Mouse (Mus musculus) hindbrain, embryonic 12.5 days (tissue): ENCODE data around the gene Aspscr1. TPM values are rescaled to one million over a fixed set of nuclear protein-coding genes. Genes with fewer than 3 reads are reported as not detected.
A peak's percentile ranks its signal among the peaks of the same experiment; 100 is the strongest.

Experiments used
- ATAC-seq: fragments of 200-750 bp; cut with Nextera tagmentation; 2 replicates; pipeline ENCODE4 v1.8.0; 2017; ENCODE audit warnings: moderate TSS enrichment; ENCODE audit not compliant: low FRiP score
- H3K27ac ChIP-seq: fragments of 300-500 bp; sonication (generic); 2 replicates; pipeline ENCODE4 v1.5.1; 2016; ENCODE audit warnings: mild to moderate bottlenecking
- H3K27me3 ChIP-seq: fragments of 300-500 bp; sonication (generic); 2 replicates; pipeline ENCODE4 v1.6.1; 2016; ENCODE audit warnings: mild to moderate bottlenecking
- H3K36me3 ChIP-seq: fragments of 300-500 bp; sonication (generic); 2 replicates; pipeline ENCODE4 v1.6.1; 2016; ENCODE audit warnings: mild to moderate bottlenecking
- H3K4me1 ChIP-seq: fragments of 300-500 bp; sonication (generic); 2 replicates; pipeline ENCODE4 v1.6.1; 2016
- H3K4me2 ChIP-seq: fragments of 300-500 bp; sonication (generic); replicated peaks from 2 replicates; pipeline ENCODE4 v1.6.1; 2016; ENCODE audit warnings: mild to moderate bottlenecking
- H3K4me3 ChIP-seq: fragments of 300-500 bp; sonication (generic); 2 replicates; pipeline ENCODE4 v1.5.1; 2016; ENCODE audit warnings: mild to moderate bottlenecking
- H3K9ac ChIP-seq: fragments of 300-500 bp; sonication (generic); 2 replicates; pipeline ENCODE4 v1.6.1; 2016; ENCODE audit warnings: mild to moderate bottlenecking, moderate library complexity
- H3K9me3 ChIP-seq: fragments of 300-500 bp; sonication (generic); replicated peaks from 2 replicates; pipeline ENCODE4 v1.6.1; 2016; ENCODE audit warnings: mild to moderate bottlenecking
- WGBS: fragments of 180-500 bp; shearing (Covaris S2); methylation state at CpG from one replicate; pipeline ENCODE4 v1.1.7; 2016; 5-methylcytosine and 5-hydroxymethylcytosine counted together
- polyA plus RNA-seq: library from polyadenylated mRNA; unstranded; fragments of >200 nt; fragmentation: Nextera tagmentation; extraction: Ambion mirVana; gene quantifications from 2 replicates; pipeline ENCODE4 v1.2.1, GENCODE M21; 2016

Gene Aspscr1
- polyA plus RNA-seq, 1 experiment from 2014 or later = 151 TPM

DNA sequence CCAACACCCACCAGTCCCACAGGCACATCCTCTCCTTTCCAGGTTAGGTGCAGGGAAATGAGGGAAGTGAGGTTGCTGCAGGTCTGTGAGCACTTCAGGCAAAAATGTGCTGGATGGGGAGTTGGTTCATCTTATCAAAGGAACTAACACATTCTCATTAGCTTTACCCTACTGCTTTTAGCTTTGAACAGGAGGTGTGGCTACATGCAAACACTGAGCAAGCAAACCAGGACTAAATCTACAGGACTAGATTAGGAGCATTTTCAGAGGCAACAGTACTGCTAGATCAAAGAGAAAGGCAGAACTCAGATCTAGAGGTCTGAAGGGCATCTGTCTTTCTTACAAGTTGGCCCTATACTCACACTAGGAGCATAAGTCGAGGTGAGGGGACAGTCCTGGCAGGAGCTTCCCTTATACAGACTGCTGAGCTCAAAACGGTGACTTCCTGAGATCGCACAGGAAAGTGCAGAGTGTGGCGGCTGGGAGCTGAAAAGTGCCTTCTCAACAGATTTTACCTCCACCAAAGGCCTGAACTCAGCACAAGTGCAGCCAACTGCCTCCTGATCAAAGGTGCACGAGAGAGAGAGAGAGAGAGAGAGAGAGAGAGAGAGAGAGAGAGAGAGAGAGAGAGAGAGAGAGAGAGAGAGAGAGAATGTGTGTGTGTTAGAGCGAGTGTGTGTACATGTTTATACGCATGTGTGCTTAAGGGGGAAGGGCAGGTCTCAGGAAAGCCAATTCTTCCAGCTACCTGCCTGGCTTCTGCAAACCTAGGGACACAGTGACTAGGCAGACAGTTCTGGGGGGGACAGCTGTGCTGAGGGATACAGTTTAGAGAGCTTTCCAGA is 41.7 kb upstream of the Aspscr1 start:
- Histone ChIP-seq H3K27me3 (no peaks in the 10 kb centered on the region), H3K36me3 (peaks cover 27% of the 10 kb centered on the region), H3K4me3 (peak overlapping the region; percentile 95; the same call in 1 of the 2 replicates), H3K4me2 (peak overlapping the region; percentile 82; the same call in 1 of the 2 replicates), H3K9ac (peak overlapping the region; percentile 33), H3K4me1 (peaks cover 36% of the 10 kb centered on the region), H3K27ac (no peak overlapping the region), H3K9me3 (no peaks in the 10 kb centered on the region)
- no peak for ATAC-seq
- WGBS = 41% methylated on average over 7 of the region's 7 CpGs

DNA sequence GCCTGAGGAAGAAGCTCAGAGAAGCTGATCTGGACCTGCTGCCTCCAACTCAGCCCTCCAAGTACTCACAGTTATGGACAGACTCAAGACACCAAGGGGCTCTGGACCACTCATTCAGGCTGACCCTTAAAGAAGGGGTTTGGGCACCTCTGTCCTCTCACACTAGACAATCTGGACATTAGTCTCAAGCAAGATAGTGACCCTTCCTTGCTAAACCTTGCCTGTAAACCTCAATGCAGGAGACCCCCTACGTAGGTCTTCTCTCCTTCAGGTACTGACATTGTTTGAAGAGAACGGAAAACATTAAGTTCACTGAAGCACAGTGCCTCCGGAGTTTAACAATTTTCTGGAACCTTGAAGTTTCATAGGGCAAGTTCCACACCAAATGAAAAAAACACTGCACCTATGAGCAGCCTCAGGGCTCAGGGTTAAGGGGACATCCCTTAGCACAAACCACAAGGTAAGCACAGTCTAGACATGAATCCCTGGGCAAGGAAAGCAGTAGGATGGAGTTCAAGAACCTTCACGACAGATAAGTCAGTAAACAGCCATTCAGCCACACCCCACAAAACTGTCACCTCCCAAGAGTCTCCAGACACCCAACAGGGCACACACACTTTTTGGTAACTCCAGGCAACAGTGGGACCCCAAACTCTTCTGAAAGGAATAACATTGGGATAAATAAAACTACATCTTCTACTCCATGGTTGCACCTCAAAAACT is 40.9 kb upstream of the Aspscr1 start:
- no peak for ATAC-seq
- H3K9me3 ChIP-seq = no peaks in the 10 kb centered on the region
- peak overlapping the region; percentile 82 for H3K4me2 ChIP-seq
- no peaks in the 10 kb centered on the region for H3K27me3 ChIP-seq
- WGBS = 67% methylated on average over 4 of the region's 4 CpGs
- peak overlapping the region; percentile 95 for H3K4me3 ChIP-seq
- peak overlapping the region; percentile 89; the same call in 1 of the 2 replicates for H3K27ac ChIP-seq
- H3K36me3 ChIP-seq = peaks cover 22% of the 10 kb centered on the region
- peak overlapping the region; percentile 95 for H3K9ac ChIP-seq
- peaks cover 36% of the 10 kb centered on the region for H3K4me1 ChIP-seq

DNA sequence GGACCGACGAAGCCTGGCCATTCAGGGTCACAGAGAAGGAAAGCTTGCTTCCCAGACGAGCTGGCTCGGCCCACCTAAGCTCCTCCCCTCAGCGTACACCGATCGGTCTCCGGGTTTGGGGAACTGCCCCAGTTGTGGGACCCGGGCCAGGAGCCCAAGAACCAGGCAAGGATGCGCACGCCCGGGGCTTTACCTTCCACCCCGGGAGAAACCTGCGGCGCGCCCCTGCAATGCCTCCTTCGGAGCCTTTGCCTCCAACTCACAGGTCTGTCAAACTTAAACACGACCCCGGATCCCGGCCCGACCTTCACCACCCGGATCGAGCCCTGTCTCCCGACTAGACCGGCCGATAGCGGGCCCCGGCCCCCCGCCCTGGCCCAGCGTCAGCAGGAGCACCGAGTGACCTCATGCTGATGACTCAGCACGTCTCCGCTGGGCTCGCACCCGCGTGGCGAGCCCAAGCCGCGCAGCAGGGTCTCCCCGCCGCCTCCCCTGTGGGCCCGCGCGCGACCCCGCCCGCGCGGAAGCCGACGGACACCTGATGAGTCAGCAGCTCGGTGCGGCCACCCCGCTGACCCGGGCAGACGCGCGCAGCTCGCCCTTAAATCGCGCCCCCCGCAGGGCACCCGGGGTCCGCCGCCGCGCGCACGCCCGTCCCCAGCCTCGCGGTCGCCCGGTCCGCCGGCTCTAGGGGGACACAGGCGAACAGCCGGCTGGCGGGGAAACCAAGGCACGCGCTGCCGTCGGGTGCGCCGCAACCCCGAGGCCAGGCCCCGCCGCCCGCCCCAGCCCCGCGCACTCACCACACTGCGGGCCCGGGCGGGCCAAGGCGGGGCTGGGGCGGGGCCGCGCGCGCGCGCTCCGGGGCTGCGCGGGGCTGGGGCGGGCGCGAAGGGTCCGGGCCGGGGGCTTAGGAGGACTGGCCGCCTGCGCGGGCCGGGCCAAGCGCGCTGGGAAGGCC is 39.9 kb upstream of the Aspscr1 start:
- H3K9me3 ChIP-seq = no peaks in the 10 kb centered on the region
- under 1% methylated on average over 93 of the region's 116 CpGs for WGBS
- H3K36me3 ChIP-seq = peaks cover 13% of the 10 kb centered on the region
- peak overlapping the region; percentile 82 for H3K4me2 ChIP-seq
- H3K27me3 ChIP-seq = no peaks in the 10 kb centered on the region
- ATAC-seq = peak; percentile 89
- peak overlapping the region; percentile 89 for H3K27ac ChIP-seq
- peak overlapping the region; percentile 95 for H3K4me3 ChIP-seq
- peaks cover 36% of the 10 kb centered on the region for H3K4me1 ChIP-seq
- peak overlapping the region; percentile 95 for H3K9ac ChIP-seq

- H3K4me2 ChIP-seq = peak within 1 kb of the TSS; percentile 82
- no peaks in the 10 kb centered on the region for H3K9me3 ChIP-seq
- H3K4me3 ChIP-seq = peak within 1 kb of the TSS; percentile 95
- peak within 1 kb of the TSS; percentile 89 for H3K27ac ChIP-seq
- no peaks in the 10 kb centered on the region for H3K27me3 ChIP-seq
- peaks cover 36% of the 10 kb centered on the region for H3K4me1 ChIP-seq
- H3K9ac ChIP-seq = peak within 1 kb of the TSS; percentile 95
- ATAC-seq = peak; percentile 92
- H3K36me3 ChIP-seq = peaks cover 11% of the 10 kb centered on the region
- WGBS = 11% methylated on average over 58 of the region's 58 CpGs
Measured at GRCm38 (mm10) chr11:120633520-120634343, 39.0 kb upstream of the Aspscr1 start, which contains the start of gene Mafg. Mafg (minus strand) TSS chr11:120633600.

- 84% methylated on average over 5 of the region's 5 CpGs for WGBS
- H3K9me3 ChIP-seq = no peaks in the 10 kb centered on the region
- no peak for ATAC-seq
- H3K4me3 ChIP-seq = no peak overlapping the region
- peaks cover 29% of the 10 kb centered on the region for H3K4me1 ChIP-seq
- no peaks in the 10 kb centered on the region for H3K27me3 ChIP-seq
- H3K36me3 ChIP-seq = peaks cover under 1% of the 10 kb centered on the region; the same call in 1 of the 2 replicates
- H3K27ac ChIP-seq = no peak overlapping the region
- H3K4me2 ChIP-seq = no peak overlapping the region
- H3K9ac ChIP-seq = no peak overlapping the region
Measured at GRCm38 (mm10) chr11:120634810-120635209, 38.0 kb upstream of the Aspscr1 start.

DNA sequence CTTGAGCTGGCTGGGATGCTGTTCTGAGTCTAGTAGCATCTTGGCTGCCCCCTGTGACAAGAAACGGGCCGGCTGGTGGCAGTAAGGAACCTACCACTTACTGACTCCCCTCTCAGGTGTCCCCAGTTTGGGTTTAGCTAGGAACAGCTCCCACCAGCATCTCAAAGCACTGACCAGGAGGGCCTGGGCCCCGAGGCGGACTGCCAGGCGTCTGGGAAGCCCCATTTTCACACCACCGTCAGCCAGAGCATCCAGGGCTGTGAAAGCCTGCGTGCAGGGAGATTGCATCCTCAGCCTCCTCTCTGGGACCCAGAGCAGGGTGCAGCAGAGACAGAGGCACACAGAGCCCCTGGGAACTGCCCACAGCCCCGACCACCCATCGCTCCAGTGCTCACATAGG is 31.5 kb upstream of the Aspscr1 start:
- WGBS = 69% methylated on average over 9 of the region's 9 CpGs
- H3K4me1 ChIP-seq = peaks cover 15% of the 10 kb centered on the region
- ATAC-seq = no peak
- H3K4me3 ChIP-seq = no peak overlapping the region
- peaks cover 11% of the 10 kb centered on the region; the same call in 1 of the 2 replicates for H3K27me3 ChIP-seq
- H3K9ac ChIP-seq = no peak overlapping the region
- H3K36me3 ChIP-seq = no peaks in the 10 kb centered on the region
- no peak overlapping the region for H3K27ac ChIP-seq
- no peaks in the 10 kb centered on the region for H3K9me3 ChIP-seq
- no peak overlapping the region for H3K4me2 ChIP-seq

- Histone ChIP-seq H3K9ac (0 out of 2 replicates have a peak overlapping the region, but pooled peaks have one; percentile 18), H3K4me3 (no peak overlapping the region), H3K9me3 (no peaks in the 10 kb centered on the region), H3K4me1 (peaks cover 15% of the 10 kb centered on the region), H3K27ac (no peak overlapping the region), H3K4me2 (no peak overlapping the region), H3K27me3 (peaks cover 12% of the 10 kb centered on the region; the same call in 1 of the 2 replicates), H3K36me3 (no peaks in the 10 kb centered on the region)
- ATAC-seq = no peak
- 82% methylated on average over 8 of the region's 8 CpGs for WGBS
Measured at GRCm38 (mm10) chr11:120641869-120642268, 30.9 kb upstream of the Aspscr1 start.

- H3K27me3 ChIP-seq = peaks cover 23% of the 10 kb centered on the region
- peak; percentile 61 for ATAC-seq
- H3K4me1 ChIP-seq = peaks cover 20% of the 10 kb centered on the region
- no peaks in the 10 kb centered on the region for H3K36me3 ChIP-seq
- WGBS = 2% methylated on average over 18 of the region's 18 CpGs
- peak overlapping the region; percentile 86 for H3K4me2 ChIP-seq
- H3K27ac ChIP-seq = no peak overlapping the region; the same call in 1 of the 2 replicates
- H3K9me3 ChIP-seq = no peaks in the 10 kb centered on the region
- H3K4me3 ChIP-seq = peak overlapping the region; percentile 49
- H3K9ac ChIP-seq = peak overlapping the region; percentile 74
Measured at GRCm38 (mm10) chr11:120642939-120643600, 29.7 kb upstream of the Aspscr1 start.

DNA sequence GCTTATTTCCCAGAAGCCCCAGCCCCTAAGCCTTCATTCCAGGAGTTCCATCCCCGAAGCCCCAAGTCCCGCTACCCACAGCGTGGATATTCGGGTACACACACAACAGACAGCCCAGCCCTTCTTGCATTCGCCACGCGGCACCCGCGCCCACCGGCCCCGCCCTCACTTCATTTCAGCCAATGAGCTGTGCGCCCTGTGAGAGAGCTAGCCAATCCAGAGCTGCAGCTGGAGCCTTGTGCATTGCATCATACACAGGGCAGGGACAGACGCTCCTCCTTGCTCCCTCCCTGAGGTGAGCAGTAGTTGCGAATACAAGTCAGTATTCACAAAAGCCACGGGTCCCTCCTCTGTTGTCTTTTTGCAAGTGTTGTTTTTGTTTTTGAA is 29.2 kb upstream of the Aspscr1 start, which contains the start of gene Pycr1:
Gene Pycr1, minus strand, starts transcription at position 169 of the 387 bp plus-strand sequence.
- 0% methylated on average over 15 of the region's 15 CpGs for WGBS
- peaks cover 25% of the 10 kb centered on the region for H3K27me3 ChIP-seq
- no peaks in the 10 kb centered on the region for H3K36me3 ChIP-seq
- H3K9me3 ChIP-seq = no peaks in the 10 kb centered on the region
- H3K27ac ChIP-seq = no peak within 1 kb of the TSS; the same call in 1 of the 2 replicates
- H3K4me2 ChIP-seq = peak within 1 kb of the TSS; percentile 86
- peak; percentile 99 for ATAC-seq
- H3K4me3 ChIP-seq = peak within 1 kb of the TSS; percentile 49
- H3K9ac ChIP-seq = peak within 1 kb of the TSS; percentile 74
- peaks cover 23% of the 10 kb centered on the region for H3K4me1 ChIP-seq

- Histone ChIP-seq H3K4me1 (peaks cover 23% of the 10 kb centered on the region), H3K9me3 (no peaks in the 10 kb centered on the region), H3K36me3 (no peaks in the 10 kb centered on the region), H3K27ac (no peak overlapping the region), H3K4me2 (peak overlapping the region; percentile 48; the same call in 1 of the 2 replicates), H3K9ac (peak overlapping the region; percentile 50; the same call in 1 of the 2 replicates), H3K27me3 (peaks cover 17% of the 10 kb centered on the region), H3K4me3 (no peak overlapping the region)
- ATAC-seq = no peak
- 79% methylated on average over 35 of the region's 35 CpGs for WGBS
Measured at GRCm38 (mm10) chr11:120647047-120647830, 25.5 kb upstream of the Aspscr1 start.
